Mouse (Mus musculus) kidney, adult 2 months (tissue): Measurements from ENCODE around the gene Rag1.

Source experiments
- CTCF ChIP-seq: fragments of 200-500 bp; conservative IDR thresholded peaks from 2 replicates; pipeline ENCODE4 v1.5.1; 2011; ENCODE audit warnings: low read depth, mild to moderate bottlenecking, control low read depth, low read length, moderate library complexity, mixed read lengths; ENCODE audit not compliant: insufficient read depth, insufficient read length
- POLR2A ChIP-seq: fragments of 200-500 bp; IDR thresholded peaks from one replicate; pipeline ENCODE4 v1.6.1; 2011; ENCODE audit warnings: low read depth, low read length, control low read depth

DNA sequence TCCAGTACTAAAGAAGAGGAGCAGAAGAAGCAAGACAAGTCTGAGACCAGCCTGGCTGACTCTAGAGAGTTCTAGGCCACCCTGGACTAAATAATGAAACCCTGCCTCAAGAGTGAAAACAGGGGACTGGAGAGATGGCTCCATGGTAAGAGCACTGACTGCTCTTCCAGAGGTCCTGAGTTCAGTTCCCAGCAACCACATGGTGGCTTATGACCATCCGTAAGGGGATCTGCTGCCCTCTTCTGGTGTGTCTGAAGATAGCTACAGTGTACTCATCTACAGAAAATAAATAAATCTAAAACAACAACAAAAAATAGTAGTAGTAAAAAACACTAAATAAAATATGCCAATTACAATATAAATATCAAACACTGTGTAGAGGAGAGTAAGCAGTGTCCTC, 3.5 kb downstream of the Rag1 start:
- TF ChIP-seq CTCF (no peak), POLR2A (no peak)
